Mouse (Mus musculus) lung, postnatal 0 days (tissue): ENCODE results near the gene Ica1l.

Source experiments
- CTCF ChIP-seq: IDR thresholded peaks from 2 replicates; pipeline ENCODE4 v1.5.1; 2016; ENCODE audit warnings: antibody characterized with exemption, mild to moderate bottlenecking
- EP300 ChIP-seq: IDR thresholded peaks from 2 replicates; pipeline ENCODE4 v1.6.1; 2016; ENCODE audit warnings: antibody characterized with exemption, mild to moderate bottlenecking, control low read depth

DNA sequence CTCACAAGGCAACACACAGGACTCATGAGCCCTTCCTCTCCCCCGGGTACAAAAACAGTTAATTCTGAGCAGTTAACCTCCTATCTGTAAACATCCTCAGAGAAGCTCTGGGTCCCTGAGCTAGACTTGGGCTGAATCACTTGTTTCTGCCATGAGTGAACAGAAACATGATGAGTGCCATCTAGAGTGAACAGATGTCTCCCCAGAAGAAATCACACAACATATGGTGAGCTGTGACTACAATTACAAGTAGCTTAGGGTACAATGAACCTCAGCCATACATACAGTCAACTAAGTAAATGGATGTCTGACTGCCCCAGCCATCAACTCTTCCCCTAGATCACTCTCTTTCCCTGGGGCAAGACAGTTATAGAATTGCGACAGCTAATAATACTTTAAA, 7.9 kb downstream of the Ica1l start:
- TF ChIP-seq CTCF, result no peak
- no peak for TF ChIP-seq EP300
